Mouse (Mus musculus) forebrain, embryonic 16.5 days (tissue): Measurements from ENCODE around the gene Bach1. TPM values are rescaled to one million over a fixed set of nuclear protein-coding genes. Genes with fewer than 3 reads are reported as not detected.
"Not testable (repeated sequence)": the region's sequence is repeated elsewhere in the genome, so short reads cannot be mapped to it uniquely, and the experiment has no call there.

Experiments
- ATAC-seq: fragments of 200-750 bp; cut with Nextera tagmentation; 2 replicates; pipeline ENCODE4 v1.8.0; 2017; ENCODE audit warnings: mild to moderate bottlenecking, moderate library complexity
- H3K27ac ChIP-seq: fragments of 300-500 bp; sonication (generic); 2 replicates; pipeline ENCODE4 v1.5.1; 2014; ENCODE audit warnings: low read length, control low read depth
- H3K27me3 ChIP-seq: fragments of 300-500 bp; sonication (generic); replicated peaks from 2 replicates; pipeline ENCODE4 v1.6.1; 2014; ENCODE audit warnings: low read length; ENCODE audit not compliant: control insufficient read depth, insufficient read depth
- H3K36me3 ChIP-seq: fragments of 300-500 bp; sonication (generic); 2 replicates; pipeline ENCODE4 v1.6.1; 2014; ENCODE audit not compliant: control insufficient read depth, insufficient read depth
- H3K4me1 ChIP-seq: fragments of 300-500 bp; sonication (generic); replicated peaks from 2 replicates; pipeline ENCODE4 v1.6.1; 2014; ENCODE audit warnings: low read length; ENCODE audit not compliant: control insufficient read depth, insufficient read depth
- H3K4me2 ChIP-seq: fragments of 300-500 bp; sonication (generic); 2 replicates; pipeline ENCODE4 v1.6.1; 2014; ENCODE audit warnings: mild to moderate bottlenecking, low read length, control low read depth
- H3K4me3 ChIP-seq: fragments of 300-500 bp; sonication (generic); replicated peaks from 2 replicates; pipeline ENCODE4 v1.5.1; 2014; ENCODE audit warnings: mild to moderate bottlenecking, low read length, control low read depth
- H3K9ac ChIP-seq: fragments of 300-500 bp; sonication (generic); replicated peaks from 2 replicates; pipeline ENCODE4 v1.6.1; 2014; ENCODE audit warnings: low read depth, low read length, control low read depth
- H3K9me3 ChIP-seq: fragments of 300-500 bp; sonication (generic); 2 replicates; pipeline ENCODE4 v1.6.1; 2016; ENCODE audit warnings: low read length; ENCODE audit not compliant: control insufficient read depth
- WGBS: fragments of 180-500 bp; shearing (Covaris S2); extraction: QIAGEN DNeasy Blood & Tissue Kit; methylation state at CpG from one replicate; pipeline ENCODE4 v1.1.7; 2014; 5-methylcytosine and 5-hydroxymethylcytosine counted together
- polyA plus RNA-seq: library from polyadenylated mRNA; unstranded; fragments of >200 nt; fragmentation: Nextera tagmentation; extraction: Ambion mirVana; gene quantifications from 2 replicates; pipeline ENCODE4 v1.2.1, GENCODE M21; 2015

The Bach1 gene
- polyA plus RNA-seq, 1 experiment from 2014 or later = 21.4 TPM

DNA sequence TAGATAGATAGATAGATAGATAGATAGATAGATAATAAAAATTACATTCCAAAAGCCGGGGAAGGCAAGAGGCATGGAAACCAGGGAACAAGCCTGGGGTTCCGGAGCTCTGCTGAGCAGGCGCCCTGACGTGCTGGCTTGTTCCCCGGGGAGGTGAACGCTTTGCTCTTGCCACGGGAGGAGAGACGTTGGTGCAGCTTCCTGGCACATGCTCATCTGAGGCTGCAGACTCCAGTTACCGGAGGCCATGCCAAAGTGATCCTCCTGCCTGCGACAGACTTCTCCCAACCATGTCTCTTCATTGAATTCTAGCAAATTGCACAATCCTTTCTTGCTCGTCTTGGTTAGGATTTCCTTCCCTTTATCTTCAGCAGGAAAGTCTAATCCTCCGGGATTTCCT, 27.4 kb upstream of the Bach1 start:
- no peak for ATAC-seq
- no peaks in the 10 kb centered on the region for H3K4me1 ChIP-seq
- WGBS = 77% methylated on average over 12 of the region's 12 CpGs
- H3K36me3 ChIP-seq = no peaks in the 10 kb centered on the region
- no peak overlapping the region for H3K4me2 ChIP-seq
- H3K4me3 ChIP-seq = no peak overlapping the region
- H3K27ac ChIP-seq = no peak overlapping the region
- no peaks in the 10 kb centered on the region for H3K27me3 ChIP-seq
- H3K9ac ChIP-seq = no peak overlapping the region
- no peaks in the 10 kb centered on the region for H3K9me3 ChIP-seq

DNA sequence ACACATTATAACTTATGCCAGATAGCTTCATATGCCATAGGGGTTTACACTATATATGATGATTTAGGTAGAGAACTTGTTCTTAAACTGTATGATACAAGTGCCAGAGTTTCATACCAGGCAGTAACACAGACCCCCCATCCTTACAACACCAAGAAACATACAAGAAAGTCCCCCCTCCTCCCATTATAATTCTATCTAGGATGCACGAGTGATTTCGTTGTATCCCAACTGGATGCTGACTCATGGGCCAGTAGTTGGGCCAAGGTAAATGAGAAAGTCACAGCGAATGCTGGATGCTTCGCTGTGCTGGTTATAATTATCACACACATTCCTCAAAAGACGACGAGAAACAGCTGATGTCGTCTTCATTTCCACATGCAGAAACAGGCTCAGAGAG, 25.6 kb upstream of the Bach1 start:
- Histone ChIP-seq H3K4me2 (no peak overlapping the region), H3K4me1 (no peaks in the 10 kb centered on the region), H3K36me3 (no peaks in the 10 kb centered on the region), H3K9ac (no peak overlapping the region), H3K9me3 (no peaks in the 10 kb centered on the region), H3K27ac (no peak overlapping the region), H3K27me3 (no peaks in the 10 kb centered on the region), H3K4me3 (no peak overlapping the region)
- ATAC-seq = no peak
- WGBS = 88% methylated on average over 7 of the region's 7 CpGs

DNA sequence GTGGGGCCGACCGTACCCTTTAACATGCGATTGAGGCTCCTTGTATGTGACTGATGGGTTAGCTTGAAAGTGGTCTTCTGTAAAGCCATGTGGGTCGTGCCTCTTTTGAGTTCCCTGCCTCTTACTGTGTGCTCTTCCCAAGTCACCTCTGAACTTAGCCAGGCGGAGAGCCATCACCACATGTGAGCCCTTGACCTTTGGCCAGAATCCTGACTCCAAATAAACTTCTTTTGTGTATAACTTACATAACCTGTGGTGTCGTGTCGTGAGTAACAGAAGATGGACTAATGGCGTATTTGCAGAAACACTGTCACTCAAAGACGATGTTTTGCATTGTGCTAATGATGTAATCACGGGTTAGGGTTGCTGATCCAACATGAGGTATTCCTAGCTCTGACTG, 22.6 kb upstream of the Bach1 start:
- H3K4me3 ChIP-seq = no peak overlapping the region
- ATAC-seq = no peak
- no peak overlapping the region for H3K27ac ChIP-seq
- no peaks in the 10 kb centered on the region for H3K27me3 ChIP-seq
- H3K4me2 ChIP-seq = no peak overlapping the region
- H3K36me3 ChIP-seq = no peaks in the 10 kb centered on the region
- no peak overlapping the region for H3K9ac ChIP-seq
- H3K4me1 ChIP-seq = no peaks in the 10 kb centered on the region
- H3K9me3 ChIP-seq = no peaks in the 10 kb centered on the region
- 84% methylated on average over 10 of the region's 10 CpGs for WGBS

DNA sequence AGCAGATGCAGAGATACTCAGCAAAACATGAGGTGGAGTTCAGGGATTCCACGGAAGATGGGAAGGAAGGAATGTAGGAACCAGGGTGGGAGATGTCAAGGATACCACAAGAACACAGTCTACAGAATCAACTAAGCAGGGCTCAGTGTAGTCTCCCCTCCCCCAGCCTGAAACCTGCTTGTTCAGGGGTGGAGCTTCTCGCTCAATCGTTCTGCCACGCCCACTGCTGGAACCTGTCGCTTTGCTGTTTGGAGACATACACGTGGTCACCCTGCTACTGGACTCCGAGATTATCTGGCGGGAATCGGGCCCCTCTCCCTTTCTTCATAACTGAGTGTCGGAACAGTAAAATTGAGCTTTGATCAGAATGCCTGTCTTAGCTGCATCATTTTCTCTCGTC, 20.1 kb upstream of the Bach1 start:
- ATAC-seq = no peak
- no peaks in the 10 kb centered on the region for H3K4me1 ChIP-seq

DNA sequence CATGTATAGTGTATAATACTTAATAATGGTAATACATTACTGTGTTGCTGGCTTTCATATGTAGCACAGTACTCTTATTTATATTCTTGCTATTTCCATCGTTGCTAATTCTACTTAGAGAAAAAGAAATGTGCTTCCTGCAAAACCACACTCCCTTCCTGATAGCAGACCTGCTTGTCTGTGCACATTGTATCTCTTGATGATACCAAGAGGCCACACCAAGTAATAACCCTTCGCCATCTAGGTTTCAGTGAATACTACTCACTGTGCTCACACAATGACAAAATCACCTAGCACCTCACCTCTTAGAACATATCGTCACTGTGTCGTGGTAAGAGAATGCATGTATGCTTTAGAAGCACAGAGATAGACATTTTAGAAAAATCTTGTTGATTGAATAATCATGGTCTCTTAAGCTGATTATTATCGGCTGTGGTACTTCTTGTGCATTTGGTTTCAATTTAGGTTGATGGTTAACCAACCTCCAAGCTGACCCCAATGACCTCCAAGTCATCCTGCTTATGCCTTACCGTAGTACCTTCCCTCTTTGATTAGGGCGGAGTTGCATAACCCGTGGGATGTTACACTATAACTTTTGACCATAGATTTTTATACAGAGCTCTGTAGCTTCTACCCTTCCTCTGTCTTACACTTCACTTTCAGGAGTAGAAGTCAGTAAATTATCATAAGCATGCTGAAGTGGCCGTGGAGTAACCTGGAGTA, 17.7 kb upstream of the Bach1 start:
- no peak overlapping the region for H3K4me2 ChIP-seq
- WGBS = 93% methylated on average over 9 of the region's 9 CpGs
- ATAC-seq = no peak

More for the DNA sequence above, 20.1 kb upstream of the Bach1 start:
- H3K36me3 ChIP-seq = no peaks in the 10 kb centered on the region
- no peak overlapping the region for H3K27ac ChIP-seq
- H3K9ac ChIP-seq = no peak overlapping the region
- H3K4me3 ChIP-seq = no peak overlapping the region
- 71% methylated on average over 11 of the region's 11 CpGs for WGBS
- no peaks in the 10 kb centered on the region for H3K27me3 ChIP-seq
- H3K9me3 ChIP-seq = no peaks in the 10 kb centered on the region
- no peak overlapping the region for H3K4me2 ChIP-seq

DNA sequence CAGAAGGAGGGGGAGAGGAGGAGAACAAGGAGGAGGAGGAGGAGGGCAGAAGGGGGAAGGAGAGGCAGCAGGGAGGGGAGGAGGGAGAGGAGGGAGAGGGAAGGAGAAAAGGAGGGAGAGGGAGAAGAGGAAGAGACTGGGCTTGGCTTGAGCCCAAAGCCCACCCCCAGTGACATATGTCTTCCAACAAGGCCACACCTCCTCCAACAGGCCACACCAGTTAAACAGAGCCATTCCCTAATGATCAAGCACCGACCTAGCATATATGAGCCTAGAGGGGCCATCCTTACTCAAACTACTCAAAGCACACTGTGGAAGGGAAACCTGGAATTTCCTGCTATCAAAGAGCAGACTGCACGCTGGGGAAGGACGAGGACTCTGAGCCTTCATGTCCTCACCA, 16.9 kb upstream of the Bach1 start:
- 74% methylated on average over 3 of the region's 3 CpGs for WGBS
- Histone ChIP-seq H3K27me3 (no peaks in the 10 kb centered on the region), H3K4me3 (no peak overlapping the region), H3K4me2 (no peak overlapping the region), H3K9ac (no peak overlapping the region), H3K4me1 (no peaks in the 10 kb centered on the region), H3K27ac (no peak overlapping the region), H3K9me3 (no peaks in the 10 kb centered on the region), H3K36me3 (no peaks in the 10 kb centered on the region)
- no peak for ATAC-seq

More for the DNA sequence above, 17.7 kb upstream of the Bach1 start:
- Histone ChIP-seq H3K4me1 (no peaks in the 10 kb centered on the region), H3K36me3 (no peaks in the 10 kb centered on the region), H3K27me3 (no peaks in the 10 kb centered on the region), H3K9ac (no peak overlapping the region), H3K9me3 (no peaks in the 10 kb centered on the region), H3K4me3 (no peak overlapping the region), H3K27ac (no peak overlapping the region)

DNA sequence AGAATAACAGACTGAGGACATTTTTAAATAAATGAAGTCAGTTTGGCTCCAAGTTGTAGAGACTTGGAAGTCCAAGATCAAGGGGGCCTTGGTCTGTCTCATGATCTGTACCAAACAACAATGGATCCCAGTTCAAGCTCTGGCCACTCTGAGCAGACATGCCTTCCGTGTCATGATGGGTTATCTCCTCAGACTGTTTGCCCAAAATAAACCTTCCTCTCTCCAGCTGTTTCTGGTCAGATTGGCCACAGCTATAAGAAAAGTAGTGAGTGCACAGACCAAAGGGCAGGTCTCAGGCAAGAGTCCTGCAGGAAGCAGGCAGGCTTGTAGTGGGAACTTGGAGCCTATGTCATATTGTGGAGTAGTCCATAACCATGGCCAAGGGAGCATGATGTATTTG, 12.3 kb upstream of the Bach1 start:
- Histone ChIP-seq H3K27ac (no peak overlapping the region), H3K4me1 (no peaks in the 10 kb centered on the region), H3K27me3 (no peaks in the 10 kb centered on the region), H3K9me3 (no peaks in the 10 kb centered on the region), H3K4me3 (no peak overlapping the region), H3K4me2 (no peak overlapping the region), H3K9ac (no peak overlapping the region), H3K36me3 (no peaks in the 10 kb centered on the region)
- 97% methylated on average over 1 of the region's 1 CpGs for WGBS
- ATAC-seq = no peak

DNA sequence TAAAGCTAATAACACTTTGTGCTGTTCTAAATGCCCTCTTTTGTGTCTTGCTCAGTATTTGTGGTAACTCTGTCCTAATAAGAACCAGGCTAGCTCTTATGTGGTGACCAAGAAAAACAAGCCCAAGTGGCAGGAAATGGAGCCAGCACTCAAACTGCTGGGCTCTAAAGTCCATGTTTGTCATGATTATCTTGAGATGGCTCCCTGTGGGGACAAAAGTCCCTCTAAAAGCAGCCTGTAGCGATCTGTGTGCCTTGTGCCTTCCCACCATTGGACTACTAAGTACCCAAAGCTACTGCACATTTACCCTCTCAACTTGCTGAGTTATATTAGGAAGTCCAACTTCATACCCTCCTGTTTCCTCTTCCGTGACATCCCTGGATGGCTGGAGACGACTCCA, 11.4 kb upstream of the Bach1 start:
- Histone ChIP-seq H3K36me3 (no peaks in the 10 kb centered on the region), H3K4me3 (no peak overlapping the region), H3K9me3 (no peaks in the 10 kb centered on the region), H3K4me2 (no peak overlapping the region), H3K27me3 (no peaks in the 10 kb centered on the region), H3K27ac (no peak overlapping the region), H3K4me1 (no peaks in the 10 kb centered on the region), H3K9ac (no peak overlapping the region)
- no peak for ATAC-seq
- 82% methylated on average over 3 of the region's 3 CpGs for WGBS

DNA sequence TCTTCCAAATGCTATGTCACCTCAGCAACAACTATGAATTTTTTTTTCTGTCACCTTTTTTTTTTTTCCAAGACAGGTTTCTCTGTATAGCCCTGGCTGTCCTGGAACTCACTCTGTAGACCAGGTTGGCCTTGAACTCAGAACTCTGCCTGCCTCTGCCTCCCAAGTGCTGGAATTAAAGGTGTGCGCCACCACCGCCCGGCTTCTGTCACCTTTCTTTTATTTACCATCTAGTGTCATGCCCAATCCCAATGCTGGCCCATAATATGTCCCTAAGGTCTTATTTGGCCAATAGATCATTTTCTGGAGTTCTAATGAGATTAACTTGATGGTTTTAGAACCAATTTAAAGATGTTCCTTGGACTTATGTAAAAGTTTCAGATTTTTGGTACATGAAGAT, 10.4 kb upstream of the Bach1 start:
- not testable (repeated sequence) for H3K9me3 ChIP-seq, H3K9ac ChIP-seq
- 97% methylated on average over 3 of the region's 3 CpGs for WGBS

DNA sequence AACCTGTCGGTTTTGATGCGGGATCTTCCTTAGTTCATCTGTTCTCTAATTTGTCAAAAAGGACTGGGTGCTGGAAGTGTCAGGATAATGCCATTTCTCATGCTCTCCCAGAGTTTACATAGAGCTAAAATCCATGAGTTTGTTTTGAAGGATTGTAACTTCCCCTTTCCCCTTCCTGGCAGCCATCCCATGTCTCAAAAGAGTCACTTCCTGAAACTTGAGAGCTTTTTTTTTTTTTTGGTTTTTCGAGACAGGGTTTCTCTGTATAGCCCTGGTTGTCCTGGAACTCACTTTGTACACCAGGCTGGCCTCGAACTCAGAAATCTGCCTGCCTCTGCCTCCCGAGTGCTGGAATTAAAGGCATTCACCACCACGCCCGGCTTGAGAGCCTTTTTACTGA, 9.9 kb upstream of the Bach1 start:
- not testable (repeated sequence) for H3K4me3 ChIP-seq, H3K9me3 ChIP-seq, H3K27ac ChIP-seq, H3K4me2 ChIP-seq, H3K36me3 ChIP-seq, ATAC-seq, H3K4me1 ChIP-seq, H3K9ac ChIP-seq, H3K27me3 ChIP-seq
- WGBS = 94% methylated on average over 7 of the region's 7 CpGs

More for the DNA sequence above, 10.4 kb upstream of the Bach1 start:
- not testable (repeated sequence) for H3K4me3 ChIP-seq, H3K36me3 ChIP-seq, H3K27ac ChIP-seq, H3K27me3 ChIP-seq, ATAC-seq, H3K4me2 ChIP-seq, H3K4me1 ChIP-seq
